Mouse (Mus musculus): Measurements from ENCODE around the gene Sipa1l3.

Gene Sipa1l3

DNA sequence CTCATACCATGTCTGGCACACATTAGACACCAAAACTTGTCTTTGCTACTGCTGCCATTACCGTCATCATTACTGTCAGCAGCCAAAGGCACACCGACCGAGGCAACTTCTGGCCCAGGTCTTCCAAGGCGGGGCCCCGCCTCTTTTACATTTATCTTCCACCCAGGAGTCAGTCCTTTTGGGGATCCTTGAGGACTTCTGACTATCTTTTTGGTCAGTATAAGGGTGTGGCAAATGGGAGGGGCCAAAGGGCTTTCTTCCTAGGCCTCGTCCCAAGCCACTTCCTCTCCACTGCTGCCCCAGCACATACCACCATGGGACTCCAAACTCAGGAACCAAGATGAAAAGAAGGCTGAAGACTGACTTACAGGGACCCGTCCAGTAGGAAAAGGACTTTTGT, 9.9 kb downstream of the Sipa1l3 start:
- DNase-seq (ENCODE audit: extremely low read depth, insufficient read length, low spot score): no peak

DNA sequence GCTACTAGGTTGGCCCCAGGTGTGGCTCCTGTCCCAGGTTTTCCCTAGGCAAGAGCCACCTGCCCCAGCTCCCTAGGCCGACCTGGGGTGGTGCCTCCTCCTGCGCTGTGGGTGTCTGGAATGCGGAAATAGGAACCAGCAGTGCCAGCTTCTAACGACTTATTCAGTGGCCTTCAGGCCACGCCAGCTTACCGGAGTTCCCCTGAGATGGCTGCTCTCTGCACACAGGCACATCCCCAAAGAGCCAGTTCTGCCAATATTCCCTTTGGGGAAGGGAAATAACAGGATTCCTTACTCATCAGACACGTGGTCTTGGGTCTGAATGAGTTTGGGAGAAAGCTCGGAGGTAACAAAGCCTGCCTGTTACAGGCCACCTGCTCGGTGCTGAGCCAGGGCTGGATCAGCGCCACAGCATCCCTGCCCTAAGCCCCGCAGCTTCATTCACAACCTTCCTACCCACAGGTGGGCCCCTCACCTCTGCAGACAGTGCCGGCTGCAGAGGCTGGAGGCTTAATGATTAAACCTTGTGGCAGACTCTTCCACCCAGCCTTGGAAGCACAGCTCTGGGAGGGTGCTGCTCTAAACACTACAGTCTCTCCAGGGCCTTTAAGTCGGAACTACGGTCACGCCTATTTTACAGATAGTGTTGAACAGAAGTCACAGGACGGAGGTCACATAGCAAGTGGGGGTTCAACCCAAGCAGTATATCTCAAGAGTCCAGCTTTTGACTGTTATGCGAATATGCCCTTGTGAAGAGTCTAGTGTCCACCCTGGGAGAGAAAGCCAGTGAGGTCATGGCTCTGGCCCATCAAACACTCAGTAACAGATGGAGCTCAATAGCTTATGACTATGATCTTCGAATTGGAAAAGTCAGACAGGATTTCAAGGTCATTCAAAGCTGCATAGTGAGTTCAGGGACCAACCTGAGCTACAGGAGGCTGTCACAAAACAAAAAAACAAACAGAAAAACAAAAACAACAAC, 12.8 kb downstream of the Sipa1l3 start:
- DNase-seq (ENCODE audit: extremely low read depth, insufficient read length, low spot score): peak; percentile 75

DNA sequence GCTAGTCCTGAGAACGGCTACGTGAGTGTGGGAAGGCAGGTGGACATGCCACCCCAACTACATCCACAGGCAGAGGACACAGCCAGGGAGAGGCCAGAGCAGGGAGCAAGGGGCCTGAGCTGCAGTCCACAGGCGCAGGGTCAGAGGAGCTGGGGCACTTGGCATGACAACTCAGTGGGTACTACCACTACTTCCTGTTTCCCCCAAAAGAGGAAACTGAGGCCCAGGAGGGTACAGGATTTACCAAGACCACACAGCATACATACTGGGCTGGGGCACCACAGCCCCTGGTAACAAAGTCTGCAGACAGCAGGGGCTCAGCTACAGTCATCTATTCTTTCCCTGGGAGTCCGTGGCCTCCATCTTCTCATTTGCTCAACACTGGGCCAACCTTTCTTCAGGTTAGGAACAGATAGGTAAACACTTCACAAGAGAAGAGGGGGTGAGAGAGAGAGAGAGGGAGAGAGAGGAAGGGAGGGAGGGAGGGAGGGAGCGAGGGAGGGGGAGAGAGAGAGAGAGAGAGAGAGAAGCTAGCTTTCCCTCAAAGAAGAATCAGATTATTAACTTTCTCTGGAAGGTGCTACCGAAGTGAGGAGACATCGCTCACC, 13.7 kb downstream of the Sipa1l3 start:
- no peak for DNase-seq (ENCODE audit: extremely low read depth, insufficient read length, low spot score)

DNA sequence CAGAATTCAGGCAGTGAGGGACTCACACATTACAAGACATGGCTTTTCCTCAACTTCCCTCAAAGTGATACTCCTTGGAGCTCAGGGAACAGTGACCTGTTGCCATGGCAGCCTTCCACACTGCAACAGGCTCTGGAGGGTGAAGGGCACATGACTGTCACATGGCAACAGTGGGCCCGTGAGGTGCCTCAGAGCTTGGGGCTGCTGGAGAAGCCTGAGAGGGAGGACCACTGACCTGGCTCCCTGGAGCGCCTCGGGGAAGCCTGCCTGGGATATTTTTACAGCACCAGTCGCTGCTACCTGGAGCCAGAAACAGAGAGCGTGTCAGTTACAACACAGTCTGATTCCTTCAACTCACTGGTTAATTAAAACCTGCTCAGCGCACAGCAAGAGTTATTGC, 14.8 kb downstream of the Sipa1l3 start:
- no peak for DNase-seq (ENCODE audit: extremely low read depth, insufficient read length, low spot score)

DNA sequence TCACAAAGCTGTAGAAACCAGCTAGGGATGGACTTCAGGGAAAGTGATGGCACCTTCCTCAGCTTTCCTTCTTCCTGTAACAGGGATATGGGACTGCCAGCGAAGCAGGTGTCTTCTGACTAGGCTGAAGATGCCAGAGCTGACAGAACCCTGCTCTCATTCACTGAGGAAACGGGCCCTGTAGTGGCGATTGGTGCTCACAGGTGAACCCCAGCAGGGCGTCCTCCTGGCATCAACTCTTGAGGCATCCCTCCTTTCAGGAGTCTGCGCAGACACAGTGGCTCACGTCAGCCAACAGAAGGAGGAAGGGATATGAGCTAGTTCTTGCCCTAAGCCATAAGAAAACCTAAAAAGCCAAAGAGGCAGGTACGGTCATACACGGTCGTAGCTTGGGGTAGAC, 17.2 kb downstream of the Sipa1l3 start:
- no peak for DNase-seq (ENCODE audit: extremely low read depth, insufficient read length, low spot score)

DNA sequence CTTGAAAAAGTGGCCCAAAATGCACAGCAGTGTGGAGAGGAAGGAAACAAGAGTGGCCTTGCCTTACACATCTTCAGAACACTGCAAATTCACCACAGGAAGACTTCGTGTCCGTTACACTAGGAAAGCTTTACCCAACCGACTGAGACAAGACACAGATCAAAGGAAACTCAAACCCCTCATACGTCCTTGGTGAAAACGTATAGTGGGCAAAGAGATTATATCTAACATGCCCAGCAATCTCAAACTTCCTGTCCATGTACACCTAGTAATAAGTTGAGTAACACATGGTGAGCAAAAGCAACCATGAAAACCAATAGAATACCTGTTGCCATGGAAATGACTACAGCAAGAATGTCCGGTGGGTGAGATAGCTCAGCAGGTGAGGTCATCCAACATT, 19.4 kb downstream of the Sipa1l3 start:
- no peak for DNase-seq (ENCODE audit: extremely low read depth, insufficient read length, low spot score)

DNA sequence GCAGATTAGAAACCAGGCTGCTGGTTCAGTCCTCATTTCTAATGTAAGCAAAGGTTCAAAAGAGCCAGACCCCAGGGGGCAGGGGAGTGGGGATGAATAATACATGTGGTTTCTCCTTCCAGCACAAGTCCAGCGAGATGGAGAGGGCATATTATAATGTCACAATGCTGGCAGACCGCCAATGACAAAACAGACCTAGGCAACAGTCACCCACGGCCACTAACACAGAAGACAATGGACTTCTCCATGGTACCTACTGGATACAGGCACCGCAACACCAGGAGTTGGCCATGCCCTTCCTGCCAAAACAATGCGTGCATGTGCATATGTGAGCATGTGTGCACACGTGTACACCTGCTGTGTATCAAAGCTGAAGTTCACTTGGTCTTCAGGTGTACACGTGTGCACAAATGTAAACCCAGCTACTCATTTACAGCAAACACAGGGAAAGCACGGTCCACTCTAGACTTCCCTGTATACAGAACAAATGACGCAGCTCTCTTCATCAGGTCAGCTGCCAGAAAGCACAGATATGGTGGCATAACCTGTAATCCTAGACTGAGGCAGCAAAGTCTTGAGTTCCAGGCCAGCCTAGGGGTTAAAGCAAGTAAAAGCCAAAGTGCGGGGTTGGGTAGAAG, 21.4 kb downstream of the Sipa1l3 start:
- no peak for DNase-seq (ENCODE audit: extremely low read depth, insufficient read length, low spot score)

DNA sequence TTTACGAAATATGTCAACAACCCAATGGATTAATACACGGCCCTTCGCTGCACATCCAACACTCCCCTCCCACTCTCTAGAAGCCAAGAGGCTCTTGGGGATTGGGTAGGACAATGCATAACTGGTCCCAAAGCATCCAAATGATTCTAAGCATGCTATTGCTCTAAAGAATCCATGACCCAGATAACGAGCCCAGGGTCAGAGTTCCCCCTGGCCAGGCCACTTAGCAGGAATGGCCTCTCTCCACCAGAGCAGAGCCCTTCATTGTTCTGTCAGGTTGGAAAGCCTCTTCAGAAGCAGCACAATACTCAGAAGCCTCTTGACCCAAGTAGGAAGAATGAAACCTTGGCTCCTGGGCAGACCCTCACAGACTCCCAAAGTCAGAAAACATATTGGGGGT, 22.1 kb downstream of the Sipa1l3 start:
- DNase-seq (ENCODE audit: extremely low read depth, insufficient read length, low spot score): no peak

DNA sequence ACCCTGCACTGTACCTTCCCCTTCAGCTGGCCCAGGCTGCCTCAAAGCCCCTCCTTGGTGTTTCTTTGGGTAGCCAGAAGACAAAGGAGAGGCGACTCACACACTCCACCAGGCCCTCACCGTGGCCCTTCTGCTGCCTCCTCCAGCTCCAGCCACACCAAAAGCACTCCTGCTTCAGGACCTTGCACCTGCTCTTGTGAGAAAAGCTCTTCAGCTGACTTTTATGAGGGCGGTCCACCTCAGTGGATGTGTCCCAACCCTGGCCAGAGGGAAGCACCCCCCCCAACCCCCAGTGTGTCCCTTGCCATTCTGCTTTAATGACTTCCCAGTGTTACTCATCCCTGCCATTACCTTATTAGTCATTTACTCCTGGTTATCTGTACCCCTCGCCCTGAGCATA, 22.6 kb downstream of the Sipa1l3 start:
- DNase-seq (ENCODE audit: extremely low read depth, insufficient read length, low spot score): no peak

DNA sequence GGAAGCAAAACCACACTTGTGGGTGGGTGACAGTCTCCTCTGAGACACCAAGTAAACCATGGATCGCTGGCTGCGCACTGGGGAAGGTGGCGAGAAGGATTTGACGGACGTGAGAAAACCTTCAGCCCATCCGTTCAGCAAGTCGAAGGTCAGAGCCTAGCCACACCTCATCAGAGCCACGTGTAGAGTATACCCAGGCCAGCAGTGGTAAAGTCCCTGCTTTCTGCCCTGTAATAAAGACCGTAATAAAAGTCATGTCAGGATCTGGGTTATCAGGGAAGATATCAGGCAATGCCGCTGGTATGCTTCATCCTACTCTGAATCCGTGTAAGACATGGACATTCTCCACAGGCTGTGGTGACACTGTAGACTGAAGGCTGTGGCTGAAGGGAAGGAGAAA, 23.6 kb downstream of the Sipa1l3 start:
- DNase-seq (ENCODE audit: extremely low read depth, insufficient read length, low spot score): no peak

DNA sequence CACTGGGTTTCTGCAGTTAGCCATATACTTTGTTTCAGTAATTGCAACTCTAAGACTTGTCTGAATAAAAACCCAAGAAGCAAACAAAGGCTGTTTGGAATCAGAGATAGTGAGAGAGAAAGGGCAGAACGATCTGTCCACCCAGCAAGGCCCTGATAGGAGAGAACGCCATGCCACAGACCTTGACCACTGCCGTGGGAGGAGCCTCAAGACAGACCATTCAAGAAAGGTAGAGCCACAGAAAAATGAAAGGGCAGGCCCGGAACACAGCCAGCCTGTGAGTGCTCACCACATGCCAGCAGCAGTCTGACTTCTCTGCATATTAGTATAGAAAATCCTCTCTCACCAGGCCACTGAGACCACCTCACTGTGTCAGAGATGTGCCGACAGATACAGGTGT, 24.4 kb downstream of the Sipa1l3 start:
- DNase-seq (ENCODE audit: extremely low read depth, insufficient read length, low spot score): no peak

DNA sequence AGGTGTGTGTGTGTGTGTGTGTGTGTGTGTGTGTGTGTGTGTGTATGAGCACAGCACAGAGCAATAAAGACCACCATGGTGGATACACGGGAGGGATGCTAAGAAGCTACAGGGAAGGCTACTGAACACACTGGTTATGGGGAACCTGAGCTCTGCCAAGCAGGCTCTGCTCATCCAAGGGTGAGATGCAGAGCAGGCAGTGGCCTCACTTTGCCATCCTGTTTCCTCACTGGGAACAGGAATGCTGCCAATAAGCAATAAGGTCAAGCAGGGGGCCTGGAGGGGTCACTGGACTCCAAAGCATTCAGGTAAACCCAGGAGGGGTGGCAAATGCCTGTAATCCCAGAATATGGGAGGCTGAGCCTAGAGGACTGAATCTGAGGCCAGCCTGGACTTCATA, 25.4 kb downstream of the Sipa1l3 start:
- DNase-seq (ENCODE audit: extremely low read depth, insufficient read length, low spot score): no peak

DNA sequence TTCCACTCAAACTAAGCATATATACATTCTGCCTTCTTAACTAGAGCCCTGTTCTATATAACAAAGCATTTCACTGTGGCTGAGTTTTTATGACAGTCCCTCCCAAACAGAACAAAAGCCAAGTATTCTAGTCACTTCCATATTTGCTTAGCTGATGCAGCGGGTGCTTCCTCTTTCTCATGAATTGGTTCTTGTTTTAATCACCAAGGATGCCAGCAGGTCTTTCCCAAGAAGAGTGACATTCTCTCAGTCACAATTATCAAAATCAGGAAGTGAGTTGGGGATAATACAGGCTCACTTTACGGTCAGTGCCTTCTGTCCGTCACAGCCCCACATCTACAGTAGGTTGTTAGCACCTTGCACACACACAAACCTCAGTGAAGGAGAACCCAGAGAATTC, 26.6 kb downstream of the Sipa1l3 start:
- no peak for DNase-seq (ENCODE audit: extremely low read depth, insufficient read length, low spot score)

DNA sequence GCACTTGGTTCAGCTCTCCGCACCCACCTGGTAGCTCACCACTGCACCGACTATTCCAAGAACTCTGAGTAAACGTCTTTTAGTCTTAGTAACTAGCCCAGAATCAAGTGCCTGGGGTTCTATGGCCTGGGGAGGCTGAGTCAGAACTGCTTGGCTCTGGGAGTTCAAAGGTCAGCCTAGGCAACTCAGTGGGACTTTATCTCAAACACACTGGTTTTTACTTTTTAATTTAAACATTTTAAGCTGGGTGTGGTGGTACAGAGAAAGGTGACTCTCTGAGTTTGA, 27.0 kb downstream of the Sipa1l3 start:
- DNase-seq (ENCODE audit: extremely low read depth, insufficient read length, low spot score): no peak

DNA sequence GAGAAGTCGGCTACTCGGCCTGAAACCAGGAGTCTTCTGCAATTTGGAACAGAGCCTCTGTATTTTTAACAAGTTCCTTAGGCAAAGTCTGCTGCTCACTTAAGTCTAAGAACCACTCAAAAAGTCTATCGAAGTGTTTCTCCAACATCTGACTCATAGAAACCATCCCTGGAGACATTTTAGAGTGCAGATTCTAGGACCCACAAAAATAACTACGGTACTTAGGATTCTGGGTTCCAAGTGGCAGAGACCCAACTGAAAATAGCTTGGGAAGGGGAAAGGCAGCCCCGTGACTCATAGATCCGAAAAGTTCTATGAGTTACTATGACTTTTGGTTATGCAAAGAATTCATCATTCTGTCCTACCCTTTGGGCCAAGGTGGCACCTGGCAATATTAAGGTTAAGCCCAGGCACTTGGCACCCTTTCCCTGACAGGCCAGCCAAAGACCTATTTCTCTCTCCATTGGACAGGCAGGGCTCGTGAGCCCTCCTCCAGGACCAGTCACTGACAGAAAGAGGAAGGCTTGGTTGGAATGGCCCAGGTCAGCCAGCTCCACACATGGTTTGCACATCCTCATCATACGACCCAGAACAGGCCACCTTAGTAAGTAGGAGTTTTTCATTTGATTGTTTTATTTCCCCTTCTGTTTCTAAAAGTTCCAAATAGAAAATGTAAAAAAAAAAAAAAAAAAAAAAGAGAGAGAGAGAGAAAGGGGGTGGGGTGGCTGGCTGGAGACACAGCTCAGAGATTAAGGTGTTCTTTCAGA, 27.6 kb downstream of the Sipa1l3 start:
- peak; percentile 77 for DNase-seq (ENCODE audit: extremely low read depth, insufficient read length, low spot score)

DNA sequence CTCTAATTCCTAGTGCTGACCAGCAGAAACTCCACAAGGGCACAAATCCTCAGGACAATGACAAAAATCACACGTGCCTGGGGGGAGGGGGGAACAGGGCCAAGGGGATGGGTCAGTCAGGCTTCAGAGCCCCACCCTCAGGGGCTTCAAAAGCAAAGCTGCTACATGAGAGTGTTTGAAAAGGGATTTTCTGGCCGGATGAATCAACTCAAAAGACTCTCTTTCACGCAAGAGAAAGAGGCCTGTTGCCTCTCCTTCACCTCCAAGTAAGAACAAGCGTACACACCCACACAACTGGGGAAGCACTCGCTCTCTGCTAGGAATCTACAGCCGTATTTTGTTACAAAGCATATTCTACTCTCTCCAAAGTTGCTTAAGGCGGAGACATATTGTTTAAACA, 28.6 kb downstream of the Sipa1l3 start:
- DNase-seq (ENCODE audit: extremely low read depth, insufficient read length, low spot score): peak; percentile 28

DNA sequence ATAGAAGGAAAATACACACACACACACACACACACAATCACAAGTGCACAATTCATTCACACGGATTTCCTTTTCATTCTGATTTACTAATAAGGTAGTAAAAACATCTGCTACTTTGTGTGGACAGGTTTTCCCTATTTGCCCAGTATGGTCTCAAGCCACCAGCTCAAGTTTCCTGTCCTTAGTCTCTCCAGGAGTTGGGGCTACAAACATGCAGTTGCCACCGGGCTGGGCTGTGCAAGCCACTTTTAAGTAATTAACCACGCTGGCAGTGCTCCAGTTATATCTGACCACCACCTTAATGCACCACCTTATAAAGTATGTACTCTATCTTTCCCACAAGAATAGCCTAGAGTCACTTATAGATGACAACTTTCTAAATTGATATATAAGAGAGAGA, 29.1 kb downstream of the Sipa1l3 start:
- no peak for DNase-seq (ENCODE audit: extremely low read depth, insufficient read length, low spot score)

DNA sequence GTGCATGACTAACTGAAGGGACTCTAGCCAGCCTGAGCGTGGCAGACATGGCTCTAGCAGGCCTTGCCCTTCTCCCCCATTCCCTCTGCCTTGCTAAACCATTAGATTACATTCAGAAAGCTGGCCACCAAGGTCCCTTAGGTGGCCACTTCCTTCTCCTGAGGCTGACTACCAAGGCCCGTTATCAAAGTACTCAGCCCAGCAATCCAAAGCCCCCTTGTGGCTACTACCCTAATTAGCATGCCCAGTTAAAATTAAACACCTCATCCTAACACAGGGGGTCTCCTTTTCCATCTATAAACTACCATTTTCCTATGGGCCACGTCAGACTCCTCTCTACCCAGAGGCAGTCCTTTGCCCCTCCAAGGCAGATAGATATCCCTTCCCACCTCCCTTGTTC, 31.7 kb downstream of the Sipa1l3 start:
- DNase-seq (ENCODE audit: extremely low read depth, insufficient read length, low spot score): no peak

DNA sequence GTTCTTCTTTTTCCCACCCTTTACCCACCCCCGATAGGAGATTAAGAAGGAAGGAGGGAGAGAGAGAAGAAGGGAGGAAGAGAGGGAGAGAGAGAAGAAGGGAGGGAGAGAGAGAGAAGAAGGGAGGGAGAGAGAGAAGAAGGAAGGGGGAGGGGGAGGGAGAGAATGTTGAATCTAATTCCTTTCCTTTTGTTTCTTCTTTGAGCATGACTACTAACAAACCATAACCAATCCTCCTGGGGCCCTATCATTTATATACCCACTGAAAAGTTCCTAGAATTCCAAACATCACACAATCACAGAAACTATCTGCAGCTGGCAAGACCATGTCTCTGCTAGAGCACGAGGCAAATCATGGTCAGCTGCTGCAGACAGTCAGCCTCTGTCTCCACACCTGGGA, 32.7 kb downstream of the Sipa1l3 start:
- no peak for DNase-seq (ENCODE audit: extremely low read depth, insufficient read length, low spot score)

DNA sequence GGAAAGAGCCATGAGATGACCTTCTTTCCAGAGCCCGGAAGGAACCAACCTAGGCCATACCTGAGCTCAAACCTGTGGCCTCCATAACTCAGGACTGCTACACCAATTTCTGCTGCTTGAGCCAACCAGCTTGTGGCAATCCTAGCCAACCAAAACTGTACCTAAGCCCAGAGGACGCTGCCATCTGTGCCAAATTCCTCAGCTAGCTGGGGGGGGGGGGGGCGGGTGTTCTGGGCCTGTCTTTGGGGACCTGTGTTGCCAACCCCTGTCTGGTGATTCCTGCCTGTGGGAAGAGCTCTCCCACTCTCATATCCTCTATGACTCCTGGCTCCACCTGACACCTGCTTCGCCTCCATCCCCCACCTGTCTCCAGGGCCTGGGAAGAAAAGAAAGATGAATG, 34.9 kb downstream of the Sipa1l3 start:
- DNase-seq (ENCODE audit: extremely low read depth, insufficient read length, low spot score): no peak
